Mouse (Mus musculus): Measurements from ENCODE around the gene Cdk2.

DNA sequence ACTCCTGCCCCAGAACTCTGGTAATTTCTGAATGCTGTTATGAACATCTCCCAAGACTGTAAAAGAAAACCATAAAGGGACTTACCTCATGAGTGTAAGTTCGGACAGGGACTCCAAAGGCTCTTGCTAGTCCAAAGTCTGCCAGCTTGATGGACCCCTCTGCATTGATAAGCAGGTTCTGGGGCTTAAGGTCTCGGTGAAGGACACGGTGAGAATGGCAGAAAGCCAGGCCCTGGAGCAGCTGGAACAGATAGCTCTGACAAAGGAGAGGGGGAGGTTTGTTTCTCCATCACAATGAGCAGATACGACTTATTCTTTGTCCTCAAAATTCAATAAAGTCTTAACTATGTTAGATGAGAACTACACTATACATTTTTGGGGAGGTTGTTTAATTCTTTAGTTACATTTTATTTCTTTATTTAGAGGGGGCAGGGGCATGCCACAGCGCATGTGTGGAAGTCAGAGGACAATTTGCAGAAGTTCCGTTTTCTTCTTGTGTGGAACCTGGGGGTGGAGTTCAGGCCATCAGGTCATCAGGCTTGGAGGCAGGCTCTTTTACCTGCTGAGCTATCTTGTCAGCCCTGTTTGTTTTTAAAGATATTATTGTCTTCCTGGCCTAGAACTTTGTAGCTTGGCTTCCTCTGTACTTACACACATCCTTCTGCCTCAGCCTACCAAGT, 2.4 kb downstream of the Cdk2 start:
- TF ChIP-seq POLR2A (IDR thresholded peaks at IDR 0.05; ENCODE audit: insufficient read depth, low read depth, low read length) (no peak), EP300 (IDR thresholded peaks at IDR 0.05; ENCODE audit: insufficient read depth, low read depth, low read length) (no peak), CTCF (IDR thresholded peaks at IDR 0.05) (no peak)

Data from heart, adult 2 months (tissue).